Mouse (Mus musculus) liver, embryonic 11.5 days (tissue): ENCODE results near the gene Cfap65. TPM values are rescaled to one million over a fixed set of nuclear protein-coding genes. Genes with fewer than 3 reads are reported as not detected.
A peak's percentile ranks its signal among the peaks of the same experiment; 100 is the strongest.

ENCODE experiments used
- ATAC-seq: fragments of 200-750 bp; cut with Nextera tagmentation; replicated peaks from 2 replicates; pipeline ENCODE4 v1.8.0; 2017; ENCODE audit warnings: moderate number of reproducible peaks, mild to moderate bottlenecking, moderate TSS enrichment, moderate library complexity; ENCODE audit not compliant: low FRiP score
- DNase-seq: peaks from one replicate; pipeline ENCODE4 v3.0.0-alpha.2; 2017; ENCODE audit warnings: low spot score
- H3K27ac ChIP-seq: fragments of 300-500 bp; sonication (generic); 2 replicates; pipeline ENCODE4 v1.5.1; 2014; ENCODE audit warnings: mild to moderate bottlenecking, low read depth, low read length, control low read depth
- H3K27me3 ChIP-seq: fragments of 300-500 bp; sonication (generic); replicated peaks from 2 replicates; pipeline ENCODE4 v1.6.1; 2014; ENCODE audit warnings: low read length, mixed read lengths; ENCODE audit not compliant: control insufficient read depth, insufficient read depth
- H3K36me3 ChIP-seq: fragments of 300-500 bp; sonication (generic); 2 replicates; pipeline ENCODE4 v1.6.1; 2014; ENCODE audit warnings: mild to moderate bottlenecking, low read length, moderate library complexity, mixed read lengths; ENCODE audit not compliant: control insufficient read depth, insufficient read depth
- H3K4me1 ChIP-seq: fragments of 300-500 bp; sonication (generic); replicated peaks from 2 replicates; pipeline ENCODE4 v1.6.1; 2014; ENCODE audit warnings: low read length, mixed read lengths; ENCODE audit not compliant: control insufficient read depth, insufficient read depth
- H3K4me2 ChIP-seq: fragments of 300-500 bp; sonication (generic); 2 replicates; pipeline ENCODE4 v1.6.1; 2014; ENCODE audit warnings: mild to moderate bottlenecking, control low read depth, moderate library complexity
- H3K4me3 ChIP-seq: fragments of 300-500 bp; sonication (generic); 2 replicates; pipeline ENCODE4 v1.5.1; 2014; ENCODE audit warnings: low read depth, low read length, control low read depth
- H3K9ac ChIP-seq: fragments of 300-500 bp; sonication (generic); 2 replicates; pipeline ENCODE4 v1.6.1; 2014; ENCODE audit warnings: low read depth, low read length, control low read depth
- H3K9me3 ChIP-seq: fragments of 300-500 bp; sonication (generic); 2 replicates; pipeline ENCODE4 v1.6.1; 2016; ENCODE audit warnings: low read length, inconsistent platforms, mixed read lengths; ENCODE audit not compliant: control insufficient read depth
- WGBS: fragments of 180-500 bp; shearing (Covaris S2); extraction: QIAGEN DNeasy Blood & Tissue Kit; methylation state at CpG from one replicate; pipeline ENCODE4 v1.1.7; 2014; 5-methylcytosine and 5-hydroxymethylcytosine counted together
- polyA plus RNA-seq: library from polyadenylated mRNA; unstranded; fragments of >200 nt; fragmentation: Nextera tagmentation; extraction: Ambion mirVana; gene quantifications from 2 replicates; pipeline ENCODE4 v1.2.1, GENCODE M21; 2014

Cfap65 gene
- not detected in 2 replicates for polyA plus RNA-seq

- no peaks in the 10 kb centered on the region for H3K36me3 ChIP-seq
- peaks cover 22% of the 10 kb centered on the region for H3K27me3 ChIP-seq
- H3K4me3 ChIP-seq = no peak within 1 kb of the TSS
- no peak within 1 kb of the TSS for H3K9ac ChIP-seq
- no peaks in the 10 kb centered on the region for H3K4me1 ChIP-seq
- H3K27ac ChIP-seq = no peak within 1 kb of the TSS
- no peak for DNase-seq
- ATAC-seq = no peak
- H3K9me3 ChIP-seq = no peaks in the 10 kb centered on the region
- H3K4me2 ChIP-seq = peak within 1 kb of the TSS; percentile 21; the same call in 1 of the 2 replicates
- WGBS = 3% methylated on average over 18 of the region's 18 CpGs
Measured at GRCm38 (mm10) chr1:74935402-74935801, at the start of gene Cfap65. TSS of gene Cfap65 (minus strand) at chr1:74935599.

GRCm38 (mm10) chr1:74977001-74977400, 41.6 kb upstream of the Cfap65 start:
- Histone ChIP-seq H3K27me3 (no peaks in the 10 kb centered on the region), H3K36me3 (no peaks in the 10 kb centered on the region), H3K4me1 (no peaks in the 10 kb centered on the region), H3K9ac (no peak overlapping the region), H3K4me2 (no peak overlapping the region), H3K27ac (no peak overlapping the region), H3K4me3 (no peak overlapping the region), H3K9me3 (no peaks in the 10 kb centered on the region)
- DNase-seq = no peak
- ATAC-seq = no peak
- WGBS = 71% methylated on average over 8 of the region's 8 CpGs

GRCm38 (mm10) chr1:74975936-74976335, 40.5 kb upstream of the Cfap65 start:
- no peak for ATAC-seq
- H3K9me3 ChIP-seq = no peaks in the 10 kb centered on the region
- no peak overlapping the region for H3K4me3 ChIP-seq
- H3K4me1 ChIP-seq = no peaks in the 10 kb centered on the region
- WGBS = 83% methylated on average over 1 of the region's 1 CpGs
- H3K27me3 ChIP-seq = no peaks in the 10 kb centered on the region
- no peak overlapping the region for H3K9ac ChIP-seq
- no peak overlapping the region for H3K4me2 ChIP-seq
- no peak overlapping the region for H3K27ac ChIP-seq
- no peak for DNase-seq
- H3K36me3 ChIP-seq = no peaks in the 10 kb centered on the region

GRCm38 (mm10) chr1:74973590-74973989, 38.2 kb upstream of the Cfap65 start:
- H3K4me2 ChIP-seq = no peak overlapping the region
- ATAC-seq = no peak
- 74% methylated on average over 6 of the region's 6 CpGs for WGBS

GRCm38 (mm10) chr1:74971353-74972050, 36.1 kb upstream of the Cfap65 start:
- ATAC-seq (peak; percentile 47; the same call in 1 of the 2 replicates), DNase-seq (no peak)
- no peak overlapping the region for H3K4me2 ChIP-seq
- H3K9me3 ChIP-seq = no peaks in the 10 kb centered on the region
- H3K27ac ChIP-seq = no peak overlapping the region
- WGBS = 50% methylated on average over 4 of the region's 4 CpGs
- H3K27me3 ChIP-seq = no peaks in the 10 kb centered on the region
- no peaks in the 10 kb centered on the region for H3K36me3 ChIP-seq
- H3K4me3 ChIP-seq = no peak overlapping the region
- no peak overlapping the region for H3K9ac ChIP-seq
- H3K4me1 ChIP-seq = no peaks in the 10 kb centered on the region

More at GRCm38 (mm10) chr1:74973590-74973989, 38.2 kb upstream of the Cfap65 start:
- Histone ChIP-seq H3K4me1 (no peaks in the 10 kb centered on the region), H3K4me3 (no peak overlapping the region), H3K9ac (no peak overlapping the region), H3K9me3 (no peaks in the 10 kb centered on the region), H3K27ac (no peak overlapping the region), H3K27me3 (no peaks in the 10 kb centered on the region), H3K36me3 (no peaks in the 10 kb centered on the region)
- no peak for DNase-seq

- H3K9me3 ChIP-seq = no peaks in the 10 kb centered on the region
- DNase-seq = no peak
- no peak overlapping the region for H3K4me3 ChIP-seq
- H3K4me1 ChIP-seq = no peaks in the 10 kb centered on the region
- no peak overlapping the region for H3K27ac ChIP-seq
- no peaks in the 10 kb centered on the region for H3K36me3 ChIP-seq
- H3K4me2 ChIP-seq = no peak overlapping the region
- ATAC-seq = no peak
- H3K27me3 ChIP-seq = 0 out of 2 replicates have a peak, but pooled peaks cover 2% of the 10 kb centered on the region
- 43% methylated on average over 8 of the region's 8 CpGs for WGBS
- no peak overlapping the region for H3K9ac ChIP-seq
Measured at GRCm38 (mm10) chr1:74967962-74968580, 32.7 kb upstream of the Cfap65 start.

- peak overlapping the region; percentile 46 for H3K4me2 ChIP-seq
- H3K4me1 ChIP-seq = no peaks in the 10 kb centered on the region; the same call in 1 of the 2 replicates
- DNase-seq (peak; percentile 62), ATAC-seq (peak; percentile 47; the same call in 1 of the 2 replicates)
- no peaks in the 10 kb centered on the region for H3K9me3 ChIP-seq
- H3K27me3 ChIP-seq = 0 out of 2 replicates have a peak, but pooled peaks cover 2% of the 10 kb centered on the region
- H3K9ac ChIP-seq = no peak overlapping the region
- no peak overlapping the region for H3K4me3 ChIP-seq
- 21% methylated on average over 16 of the region's 16 CpGs for WGBS
- no peaks in the 10 kb centered on the region for H3K36me3 ChIP-seq
- H3K27ac ChIP-seq = 0 out of 2 replicates have a peak overlapping the region, but pooled peaks have one; percentile 13
Measured at GRCm38 (mm10) chr1:74964494-74965215, 29.3 kb upstream of the Cfap65 start.

GRCm38 (mm10) chr1:74962853-74963227, 27.4 kb upstream of the Cfap65 start:
- H3K9ac ChIP-seq = no peak overlapping the region
- H3K9me3 ChIP-seq = no peaks in the 10 kb centered on the region
- no peaks in the 10 kb centered on the region for H3K36me3 ChIP-seq
- H3K4me3 ChIP-seq = no peak overlapping the region
- WGBS = 80% methylated on average over 5 of the region's 5 CpGs
- no peaks in the 10 kb centered on the region; the same call in 1 of the 2 replicates for H3K4me1 ChIP-seq
- no peak for ATAC-seq
- H3K27ac ChIP-seq = no peak overlapping the region
- DNase-seq = no peak
- H3K4me2 ChIP-seq = peak overlapping the region; percentile 22; the same call in 1 of the 2 replicates
- peaks cover 8% of the 10 kb centered on the region; the same call in 1 of the 2 replicates for H3K27me3 ChIP-seq
